Mouse (Mus musculus) brain, embryonic 14.5 days (tissue): Measurements from ENCODE around the gene Eif2ak2.

Source experiments
- CTCF ChIP-seq: fragments of 200-500 bp; IDR thresholded peaks from 2 replicates; pipeline ENCODE4 v1.5.1; 2012; ENCODE audit warnings: inconsistent platforms, mild to moderate bottlenecking, moderate library complexity, borderline replicate concordance; ENCODE audit not compliant: insufficient read depth, insufficient read length; ENCODE audit errors: extremely low read depth
- POLR2A ChIP-seq: fragments of 200-500 bp; IDR thresholded peaks from 2 replicates; pipeline ENCODE4 v1.6.1; 2012; ENCODE audit warnings: mild to moderate bottlenecking, inconsistent platforms, borderline replicate concordance; ENCODE audit not compliant: poor library complexity, insufficient read depth, insufficient read length, severe bottlenecking; ENCODE audit errors: extremely low read depth

DNA sequence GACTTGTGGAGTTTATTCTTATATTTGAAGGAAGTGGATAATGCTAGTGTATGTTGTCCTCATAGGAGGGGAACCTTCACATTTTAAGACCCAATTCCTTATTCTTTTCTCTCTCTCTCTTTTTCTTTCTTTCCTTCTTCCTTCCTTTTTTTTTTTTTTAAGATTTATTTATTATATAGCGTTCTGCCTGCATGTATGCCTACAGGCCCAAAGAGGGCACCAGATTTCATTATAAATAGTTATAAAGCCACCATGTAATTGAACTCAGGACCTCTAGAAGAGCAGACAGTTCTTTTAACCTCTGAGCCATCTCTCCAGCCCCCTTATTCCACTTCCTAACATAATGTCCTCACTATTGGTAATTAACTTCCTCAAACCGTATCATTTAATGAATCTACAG, 46.3 kb downstream of the Eif2ak2 start:
- TF ChIP-seq CTCF (no peak), POLR2A (no peak)
